Mouse (Mus musculus) heart, postnatal 0 days (tissue): ENCODE measurements around the gene Pcnx3.

Experiments
- CTCF ChIP-seq: IDR thresholded peaks from 2 replicates; pipeline ENCODE4 v1.5.1; 2016; ENCODE audit warnings: antibody characterized with exemption, control low read depth, low read depth
- EP300 ChIP-seq: IDR thresholded peaks from 2 replicates; pipeline ENCODE4 v1.6.1; 2016; ENCODE audit warnings: antibody characterized with exemption, low read depth

GRCm38 (mm10) chr19:5729444-5729815 lies 40.7 kb upstream of the Pcnx3 start, which contains the start of gene Fam89b:
- TF ChIP-seq CTCF (no peak), EP300 (no peak)
